Mouse (Mus musculus): ENCODE measurements around the gene Wasf2.

Wasf2 gene

DNA sequence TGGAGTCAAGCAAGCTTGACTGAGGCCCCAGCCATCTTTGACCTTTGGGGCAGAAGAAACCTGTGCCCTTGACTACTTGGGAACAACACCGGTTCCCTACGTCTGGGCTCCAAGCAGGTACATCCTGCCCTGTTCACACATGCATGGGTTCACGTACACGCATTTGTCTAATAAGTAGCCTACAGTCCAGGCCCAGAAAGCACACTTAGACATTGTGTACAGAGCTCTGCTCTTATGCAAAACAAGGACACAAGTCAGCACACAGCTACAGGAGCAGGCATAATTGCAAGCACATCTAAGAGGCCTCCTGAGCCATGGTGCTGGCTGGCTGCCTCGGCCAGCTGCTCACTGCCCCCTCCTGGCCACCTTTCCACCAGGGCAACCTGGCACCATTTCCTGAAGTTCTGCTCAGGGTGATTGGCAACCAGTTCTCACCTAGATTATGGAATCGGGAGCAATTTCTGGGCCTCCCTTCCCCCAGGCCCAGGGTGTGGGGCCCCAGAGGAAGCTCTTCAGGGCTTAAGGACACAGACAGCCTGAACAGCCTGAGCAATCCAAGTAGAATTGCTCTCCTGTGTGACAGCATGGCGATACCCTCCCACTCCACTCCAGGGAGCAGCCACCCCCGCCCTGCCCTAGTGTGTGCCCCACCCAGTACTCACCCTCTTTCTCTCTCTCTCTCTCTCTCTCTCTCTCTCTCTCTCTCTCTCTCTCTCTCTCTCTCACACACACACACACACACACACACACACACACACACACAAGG is 70.9 kb downstream of the Wasf2 start:
- DNase-seq (ENCODE audit: low spot score in 2 of 2): peak in 1 of 2 experiments; percentile 72

GRCm38 (mm10) chr4:133202254-133202653 is 71.9 kb downstream of the Wasf2 start:
- DNase-seq (ENCODE audit: low spot score in 2 of 2): no peak

DNA sequence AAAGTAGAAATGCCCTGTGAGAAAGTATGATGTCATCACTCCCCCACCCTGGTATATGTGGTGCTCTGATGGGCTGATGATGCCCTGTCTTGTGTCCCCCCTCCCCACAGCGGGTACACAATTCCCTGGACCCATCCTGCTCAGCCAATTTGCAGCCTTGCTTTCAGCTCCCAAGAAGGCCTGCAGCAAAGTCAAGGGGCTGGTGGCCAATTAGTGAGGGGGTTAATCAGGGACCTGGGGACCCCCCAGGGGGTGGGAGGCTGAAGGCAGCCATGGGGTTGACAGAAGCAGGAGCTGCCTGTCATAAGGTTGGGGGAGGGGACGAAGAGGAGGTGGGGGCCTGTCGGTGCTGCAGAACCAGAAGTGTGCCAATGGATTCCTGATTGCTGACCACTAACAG is 73.3 kb downstream of the Wasf2 start:
- no peak for DNase-seq (ENCODE audit: low spot score in 2 of 2)

GRCm38 (mm10) chr4:133204379-133204778 is 74.1 kb downstream of the Wasf2 start:
- no peak for DNase-seq (ENCODE audit: low spot score in 2 of 2)

DNA sequence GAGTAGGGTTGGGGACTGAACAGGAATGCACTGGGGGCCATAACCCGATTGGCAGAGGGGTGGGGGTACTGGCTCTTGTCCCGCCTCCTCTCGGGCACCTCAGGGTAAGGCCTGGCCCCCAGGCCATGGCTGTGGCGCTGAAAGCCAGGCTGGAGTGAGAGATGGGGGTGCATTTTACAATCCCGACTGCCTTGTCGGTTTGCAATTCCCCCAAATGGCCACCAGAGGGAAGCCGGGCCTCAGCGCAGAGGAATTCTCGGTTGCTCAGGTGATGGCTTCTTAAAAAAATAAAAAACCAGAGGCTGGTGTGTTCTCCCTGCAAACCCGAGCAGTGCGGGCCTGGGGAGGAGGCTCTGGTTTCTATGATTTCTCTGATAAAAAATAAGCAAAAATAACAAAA is 79.1 kb downstream of the Wasf2 start:
- peak in 1 of 2 experiments; percentile 35 for DNase-seq (ENCODE audit: low spot score in 2 of 2)

DNA sequence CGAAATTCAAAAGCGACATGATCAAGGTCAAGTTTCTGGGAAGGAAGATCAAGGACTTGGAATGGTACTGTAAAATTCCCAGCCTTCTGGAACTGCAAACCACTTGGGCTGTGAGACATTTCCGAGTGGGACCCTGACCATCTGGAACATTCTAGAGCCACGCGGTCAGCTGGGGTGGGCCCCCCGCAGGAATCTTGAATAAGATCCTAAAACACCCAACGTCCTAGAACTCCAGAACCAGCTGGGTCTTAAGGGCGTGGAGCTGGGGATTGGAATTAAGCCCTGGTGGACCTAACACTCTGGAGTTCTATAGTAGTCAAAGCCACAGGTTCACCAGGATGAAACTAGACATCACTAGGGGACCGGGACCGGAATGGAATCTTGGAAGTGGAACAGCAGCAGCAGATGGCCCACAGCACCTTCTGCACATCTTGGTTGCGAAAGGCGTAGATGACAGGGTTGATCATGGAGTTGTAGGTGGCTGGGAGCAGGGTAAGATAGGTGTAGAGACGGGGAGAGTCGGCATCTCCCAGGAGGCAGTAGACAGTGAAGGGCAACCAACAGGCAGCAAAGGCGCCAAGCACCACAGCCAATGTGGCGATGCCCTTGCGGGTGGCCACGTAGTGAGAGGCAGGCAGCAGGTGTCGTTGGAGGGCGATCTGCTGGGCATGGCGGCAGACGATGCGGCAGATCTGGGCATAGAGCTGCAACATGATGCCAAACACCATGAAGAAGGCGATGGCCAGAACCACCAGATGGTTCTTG is 79.9 kb downstream of the Wasf2 start:
- DNase-seq (ENCODE audit: low spot score in 2 of 2): no peak

DNA sequence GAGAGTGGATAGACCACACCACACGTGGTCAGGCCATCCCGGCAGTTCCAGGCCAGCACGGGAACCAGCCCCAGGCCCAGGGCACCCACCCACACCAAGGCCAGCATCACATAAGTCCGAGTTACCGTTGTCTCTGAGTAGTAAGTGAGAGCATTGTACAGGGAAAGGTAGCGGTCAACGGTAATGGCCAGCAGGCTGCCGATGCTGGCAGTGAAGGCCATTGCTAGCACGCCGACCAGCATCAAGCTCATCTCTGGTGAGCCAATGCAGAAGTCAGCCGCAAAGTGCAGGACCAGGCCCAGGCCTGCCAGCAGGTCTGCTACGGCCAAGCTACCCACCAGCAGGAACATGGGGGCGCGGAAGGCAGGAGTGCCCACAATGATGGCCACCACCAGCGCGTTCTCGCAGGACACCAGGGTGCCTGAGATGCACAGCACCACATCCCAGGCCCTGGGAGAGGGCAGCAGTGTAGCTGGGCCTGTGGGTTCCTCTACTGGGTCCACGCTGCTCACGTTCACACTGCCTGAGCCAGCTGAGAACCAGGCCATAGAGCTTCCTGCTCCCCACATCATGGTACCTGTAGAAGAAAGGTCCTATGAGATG is 80.6 kb downstream of the Wasf2 start:
- no peak for DNase-seq (ENCODE audit: low spot score in 2 of 2)

- no peak for DNase-seq (ENCODE audit: low spot score in 2 of 2)
Measured at GRCm38 (mm10) chr4:133211751-133212561, 81.7 kb downstream of the Wasf2 start, which contains the start of the genes Cd164l2 and Gpr3. TSS of gene Cd164l2 (plus strand) at chr4:133212131. TSS of gene Gpr3 (minus strand) at chr4:133212536.

DNA sequence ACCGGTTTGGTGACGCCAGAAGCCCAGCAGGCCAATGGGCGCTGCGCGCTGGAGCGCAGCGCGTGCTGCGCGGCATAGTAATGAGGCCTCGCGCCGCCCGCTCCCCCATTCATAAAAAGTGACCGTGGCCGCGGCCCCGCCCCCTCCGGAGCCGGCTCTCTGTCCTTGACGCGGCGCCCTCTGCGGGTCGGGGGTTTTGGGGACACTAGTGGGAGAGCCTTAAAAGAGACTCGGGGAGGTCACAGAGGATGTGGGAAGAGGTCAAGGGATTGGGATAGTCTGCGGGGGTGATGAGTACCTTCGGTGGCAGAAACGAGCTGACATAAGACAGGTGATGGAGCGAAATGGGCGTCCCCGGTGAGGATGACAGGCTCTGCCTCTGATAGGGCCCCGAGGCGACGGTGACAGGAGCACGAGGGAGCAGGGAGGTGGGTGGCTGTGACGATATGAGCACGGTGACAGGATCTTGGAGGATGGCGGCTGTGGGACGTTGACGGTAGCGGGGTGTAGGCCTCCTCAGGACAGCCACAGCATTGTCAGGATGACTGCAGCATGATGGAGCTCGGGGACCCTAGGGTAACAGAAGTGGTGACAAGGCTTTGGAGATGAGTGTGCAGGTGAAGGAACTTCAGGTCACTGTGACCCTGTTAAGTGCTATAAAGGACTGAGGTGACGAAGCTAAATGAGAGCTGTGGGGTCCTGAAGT is 82.4 kb downstream of the Wasf2 start:
- peak; percentile 69 to 77 for DNase-seq (ENCODE audit: low spot score in 2 of 2)

DNA sequence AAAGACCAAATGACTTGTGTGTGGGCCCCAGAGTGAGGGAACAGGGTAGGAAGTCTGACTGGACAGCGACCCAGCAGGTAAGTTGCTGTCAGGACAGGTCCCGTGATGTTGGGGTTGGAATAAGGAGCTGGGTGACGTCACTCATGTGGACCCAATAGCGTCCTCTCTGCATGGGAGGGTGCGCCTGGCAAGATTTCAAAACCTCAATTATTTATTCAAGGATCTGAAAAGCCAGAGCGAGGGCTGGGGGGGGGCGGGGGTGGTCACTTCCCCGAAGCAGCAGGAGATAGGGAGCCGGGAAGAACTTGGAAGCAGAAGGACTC is 82.9 kb downstream of the Wasf2 start:
- DNase-seq (ENCODE audit: low spot score in 2 of 2): no peak

DNA sequence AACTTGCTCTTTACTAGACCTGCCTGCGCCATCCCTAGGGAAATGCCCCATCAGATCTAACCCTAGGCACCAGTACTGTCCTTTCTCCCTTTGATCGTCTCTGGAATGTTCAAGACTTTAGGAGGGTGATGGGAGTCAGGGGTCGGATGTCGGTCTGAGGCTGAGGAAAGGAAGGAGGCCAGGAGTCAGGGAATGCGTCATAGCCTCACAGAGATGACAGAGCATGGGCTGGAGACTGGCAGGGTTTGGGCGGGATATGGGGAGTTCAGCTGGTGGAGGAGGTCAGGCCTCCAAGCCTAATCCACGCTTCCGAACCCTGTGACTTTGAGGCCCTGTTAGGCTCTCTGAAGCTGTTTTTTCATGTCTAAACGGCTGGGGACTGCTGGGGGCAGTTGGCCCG is 83.4 kb downstream of the Wasf2 start:
- no peak for DNase-seq (ENCODE audit: low spot score in 2 of 2)

DNA sequence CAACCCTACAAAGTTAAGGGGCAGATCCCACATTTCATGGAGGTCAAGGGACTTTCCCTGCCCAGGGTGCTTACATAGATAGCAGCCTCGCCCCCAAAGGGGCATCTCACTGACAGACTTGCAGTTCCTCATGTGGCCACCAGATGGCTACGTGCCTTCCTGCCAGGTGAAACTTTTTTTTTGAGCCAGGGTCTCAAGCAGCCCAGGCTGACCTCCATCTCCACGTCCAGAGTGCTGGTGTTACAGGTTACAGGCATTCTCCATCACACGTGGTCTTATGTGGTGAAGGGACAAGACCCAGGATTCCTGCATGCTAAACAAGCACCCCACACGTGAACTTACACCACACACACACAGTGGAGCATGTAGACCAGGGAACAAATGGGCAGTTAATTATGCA is 87.3 kb downstream of the Wasf2 start:
- no peak for DNase-seq (ENCODE audit: low spot score in 2 of 2)

DNA sequence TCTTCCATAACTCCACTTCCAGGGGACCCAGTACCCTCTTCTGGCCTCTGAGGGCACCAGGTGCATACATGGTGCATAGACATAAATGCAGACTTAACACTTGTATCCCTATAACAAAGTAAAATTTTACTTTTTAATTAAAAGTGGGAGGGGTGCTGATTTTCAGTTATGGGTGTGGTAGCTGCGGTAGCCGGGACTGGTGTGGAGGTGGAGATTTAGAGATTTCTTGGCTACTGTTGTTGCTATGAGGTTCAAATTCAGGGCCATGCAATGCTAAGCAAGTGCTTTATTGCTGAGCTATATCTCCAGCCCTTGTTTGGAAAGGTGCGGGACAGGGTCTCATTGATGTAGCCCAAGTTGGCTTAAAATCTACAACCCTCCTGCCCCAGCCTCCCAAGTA is 88.4 kb downstream of the Wasf2 start:
- DNase-seq (ENCODE audit: low spot score in 2 of 2): no peak

DNA sequence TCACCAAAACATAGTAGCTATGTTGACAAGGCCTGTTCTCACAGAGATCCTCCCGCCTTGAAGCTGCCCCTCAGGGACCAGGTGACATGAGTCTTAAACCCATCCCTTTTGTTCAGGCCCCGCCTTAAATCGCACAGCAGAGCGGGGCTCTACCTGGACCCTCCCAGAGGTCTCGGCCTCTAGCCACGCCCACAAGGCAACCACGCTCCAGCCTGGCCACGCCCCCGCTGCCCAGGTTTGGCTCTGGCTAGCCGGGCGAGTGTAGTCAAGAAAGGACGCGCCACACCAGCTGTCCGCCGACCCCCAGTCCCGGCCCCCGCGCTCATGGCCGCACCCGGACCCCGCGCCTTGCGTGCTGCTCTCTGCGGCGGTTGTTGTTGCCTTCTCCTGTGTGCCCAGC is 90.4 kb downstream of the Wasf2 start:
- no peak for DNase-seq (ENCODE audit: low spot score in 2 of 2)

GRCm38 (mm10) chr4:133221701-133222100 is 91.4 kb downstream of the Wasf2 start:
- DNase-seq (ENCODE audit: low spot score in 2 of 2): no peak

DNA sequence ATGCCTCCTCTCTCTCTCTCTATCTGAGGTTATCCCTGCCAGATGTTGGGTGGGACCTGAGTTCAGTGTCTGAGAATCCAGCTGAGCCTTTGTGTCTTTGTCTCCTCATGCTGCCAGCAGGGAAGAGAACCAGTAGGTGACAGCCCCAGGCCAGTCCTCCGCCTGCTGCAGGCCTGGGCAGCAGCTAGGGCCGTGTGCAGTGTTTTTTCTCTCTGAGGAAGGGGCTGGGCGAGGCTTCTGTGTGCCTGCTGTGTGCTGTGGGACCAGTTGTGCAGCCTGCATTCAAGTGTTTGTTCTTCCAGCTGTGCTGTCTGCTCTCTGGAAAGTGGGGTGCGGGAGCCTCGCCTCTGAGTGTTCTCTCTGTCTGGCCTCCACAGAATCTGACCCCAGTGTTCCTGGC is 93.6 kb downstream of the Wasf2 start:
- DNase-seq (ENCODE audit: low spot score in 2 of 2): no peak

DNA sequence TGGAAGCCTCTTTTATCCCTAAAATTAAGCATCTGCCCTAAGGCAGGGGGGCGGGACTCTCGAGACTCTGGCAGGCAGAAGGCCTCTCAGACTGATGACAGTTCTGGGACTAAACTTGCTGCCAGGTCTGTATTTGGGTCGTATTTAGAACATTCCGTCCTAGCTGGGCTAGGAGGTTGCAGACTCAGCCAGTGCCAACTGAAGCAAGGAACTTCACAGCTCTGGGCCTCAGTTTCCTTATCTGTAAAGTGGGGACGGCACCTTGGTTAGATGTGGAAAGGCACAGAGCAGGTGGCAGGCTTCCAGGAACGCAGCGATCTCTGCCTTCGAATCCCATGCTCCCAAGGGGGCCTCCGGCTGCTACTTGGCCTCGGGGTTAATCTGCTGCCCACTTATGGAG is 95.8 kb downstream of the Wasf2 start:
- DNase-seq (ENCODE audit: low spot score in 2 of 2): peak in 1 of 2 experiments; percentile 51

DNA sequence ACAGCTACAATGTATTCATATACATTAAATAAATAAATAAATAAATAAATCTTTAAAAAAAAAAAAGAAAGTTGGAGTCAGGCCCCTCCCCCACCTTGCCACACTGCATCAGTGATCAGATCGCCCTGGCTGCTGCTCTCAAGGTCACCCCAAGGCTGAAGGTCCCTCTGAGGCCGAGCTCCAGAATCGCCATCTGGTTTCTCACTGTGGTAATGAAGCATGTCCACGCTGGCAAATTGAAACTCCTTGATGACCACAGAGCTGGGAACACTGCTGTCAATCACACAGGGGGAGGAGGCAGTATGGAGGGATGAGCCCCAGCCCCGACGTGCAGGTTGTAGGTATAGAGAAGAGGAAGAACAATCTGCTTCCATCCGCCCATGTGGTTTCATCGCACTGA is 97.3 kb downstream of the Wasf2 start:
- no peak for DNase-seq (ENCODE audit: low spot score in 2 of 2)

- DNase-seq (ENCODE audit: low spot score in 2 of 2): no peak
Measured at GRCm38 (mm10) chr4:133229582-133229981, 99.3 kb downstream of the Wasf2 start.

DNA sequence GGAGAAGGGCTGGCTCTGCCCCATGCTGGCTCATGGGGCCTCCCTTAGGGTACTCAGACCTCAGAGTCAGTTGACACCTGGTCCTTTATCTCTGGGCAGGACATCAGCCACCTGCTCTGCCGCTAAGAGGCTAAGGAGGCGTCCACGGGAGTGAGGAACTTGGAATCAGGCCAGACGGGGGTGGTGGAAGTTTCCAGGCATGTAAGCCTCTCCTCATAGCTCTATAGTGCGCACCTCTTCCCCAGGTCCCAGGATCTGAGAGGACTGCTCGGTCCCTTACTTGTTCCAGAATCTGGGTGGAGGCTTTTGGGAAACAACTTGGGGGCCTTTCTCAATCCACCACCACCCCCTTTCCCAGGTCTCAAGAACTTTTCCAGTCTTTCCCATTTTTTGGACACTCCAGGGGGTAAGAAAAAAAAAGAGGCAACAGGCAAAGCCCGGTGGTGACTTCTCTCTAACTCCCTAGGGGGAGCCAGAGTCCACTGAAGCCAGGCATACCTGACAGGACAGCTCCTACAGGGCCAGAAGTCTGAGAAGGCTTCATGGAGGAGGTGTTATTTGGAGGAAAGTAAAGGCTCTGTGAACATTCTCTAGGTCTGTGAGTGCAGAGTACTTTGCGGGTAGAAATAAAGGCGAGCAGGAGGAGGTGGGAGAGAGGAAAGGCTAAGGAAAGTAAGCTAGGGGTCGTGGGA is 103.1 kb downstream of the Wasf2 start:
- no peak for DNase-seq (ENCODE audit: low spot score in 2 of 2)

GRCm38 (mm10) chr4:133234771-133235170 is 104.5 kb downstream of the Wasf2 start:
- no peak for DNase-seq (ENCODE audit: low spot score in 2 of 2)

Measured in heart, adult 9 months (tissue).